Mouse (Mus musculus): ENCODE data around the gene Asxl2. TPM values are rescaled to one million over a fixed set of nuclear protein-coding genes. Genes with fewer than 3 reads are reported as not detected.

Gene Asxl2
- polyA plus RNA-seq, 1 experiment = 4.3 TPM

DNA sequence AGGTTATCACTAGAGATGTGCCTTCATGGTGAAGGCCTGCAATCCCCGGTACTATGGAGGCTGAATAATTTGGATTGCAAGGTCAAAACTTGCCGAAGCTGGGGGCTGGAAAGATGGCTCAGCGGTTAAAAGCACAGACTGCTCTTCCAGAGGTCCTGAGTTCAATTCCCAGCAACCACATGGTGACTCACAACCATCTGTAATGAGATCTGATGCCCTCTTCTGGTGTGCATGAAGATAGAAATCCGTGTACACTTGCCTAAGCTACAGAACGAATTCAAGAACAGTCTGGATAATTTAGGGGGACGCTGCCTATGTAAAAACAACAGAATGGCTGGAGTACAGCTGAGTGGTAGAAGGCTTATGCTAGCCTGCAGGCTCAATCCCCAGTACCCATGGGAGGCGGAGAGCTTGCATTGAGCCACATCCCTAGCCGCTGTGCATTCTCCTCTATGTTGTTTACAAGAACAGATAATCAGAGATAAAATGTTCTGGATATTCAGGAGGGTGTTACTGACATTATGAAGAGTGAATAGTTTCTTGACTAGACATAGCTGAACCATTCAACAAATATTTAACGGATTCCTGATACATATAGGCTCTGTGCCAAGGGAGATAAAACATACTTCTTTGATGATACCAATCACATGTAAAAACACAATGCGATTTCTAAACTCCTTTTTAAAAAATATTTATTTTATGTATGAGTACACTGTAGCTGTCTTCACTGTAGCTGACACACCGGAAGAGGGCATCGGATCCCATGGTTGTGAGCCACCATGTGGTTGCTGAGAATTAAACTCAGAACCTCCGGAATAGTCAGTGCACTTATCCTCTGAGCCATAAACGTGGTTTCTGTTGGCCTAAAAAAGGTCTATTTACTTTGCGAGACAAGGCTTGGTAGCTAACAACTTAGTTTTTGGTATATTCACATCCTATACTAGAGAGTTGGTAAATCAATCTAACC is 999 bp upstream of the Asxl2 start:
- no peaks in the 10 kb centered on the region for H3K9me3 ChIP-seq
- peaks cover 72% of the 10 kb centered on the region for H3K4me1 ChIP-seq
- H3K36me3 ChIP-seq (replicated peaks; ENCODE audit: low read length) = peaks cover 22% of the 10 kb centered on the region
- peak overlapping the region; percentile 99 for H3K4me3 ChIP-seq (replicated peaks)
- TF ChIP-seq GATA1 (IDR thresholded peaks at IDR 0.05; ENCODE audit: borderline replicate concordance, low read length) (no peak), FLI1 (IDR thresholded peaks at IDR 0.05; ENCODE audit: low read length) (no peak)
- no peaks in the 10 kb centered on the region for H3K27me3 ChIP-seq (replicated peaks)

DNA sequence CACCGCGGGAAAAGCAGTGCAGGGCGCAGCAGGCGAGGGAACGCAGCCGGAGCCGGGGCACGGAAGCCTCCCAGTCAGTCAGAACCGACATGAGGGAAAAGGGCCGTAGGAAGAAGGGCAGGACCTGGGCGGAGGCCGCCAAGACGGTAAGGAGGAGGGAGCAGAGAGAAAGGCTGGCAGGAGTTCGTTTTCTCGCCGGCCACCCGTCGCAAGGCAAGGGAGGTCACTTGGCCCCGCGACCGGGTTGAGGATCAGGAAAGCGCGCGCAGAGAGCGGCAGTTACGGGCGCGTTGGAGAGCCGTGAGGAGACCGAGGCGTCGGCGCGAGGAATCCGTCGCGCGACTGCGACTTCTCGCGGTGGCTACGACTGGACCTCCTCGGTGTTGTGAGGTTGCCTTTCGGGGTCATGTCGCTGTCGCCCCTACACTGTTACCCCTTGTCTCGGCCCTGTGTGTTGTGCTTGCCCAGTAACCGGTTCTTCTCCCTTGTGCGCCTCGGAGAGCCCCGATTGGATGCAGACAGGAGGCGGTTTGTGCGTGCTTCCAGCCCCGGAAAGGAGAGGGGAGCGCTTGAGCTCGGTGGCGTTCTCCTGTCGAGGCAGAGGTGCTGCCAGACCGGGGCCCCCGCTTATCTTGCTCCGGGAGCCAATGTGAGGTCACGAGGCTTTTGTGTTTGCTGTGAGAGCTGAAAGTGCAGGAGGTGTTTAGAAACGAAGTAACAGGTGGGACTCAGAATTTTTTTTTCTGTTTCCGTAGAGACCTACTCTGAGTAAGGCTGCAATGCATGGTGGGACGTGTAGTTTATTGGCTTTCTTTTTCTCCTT is 621 bp downstream of the Asxl2 start:
- TF ChIP-seq GATA1 (IDR thresholded peaks at IDR 0.05; ENCODE audit: borderline replicate concordance, low read length) = no peak
- no peak for TF ChIP-seq FLI1 (IDR thresholded peaks at IDR 0.05; ENCODE audit: low read length)
- Histone ChIP-seq H3K27me3 (replicated peaks) (no peaks in the 10 kb centered on the region), H3K36me3 (replicated peaks; ENCODE audit: low read length) (peaks cover 20% of the 10 kb centered on the region), H3K9me3 (no peaks in the 10 kb centered on the region), H3K4me3 (replicated peaks) (peak overlapping the region; percentile 99), H3K4me1 (peaks cover 70% of the 10 kb centered on the region)

DNA sequence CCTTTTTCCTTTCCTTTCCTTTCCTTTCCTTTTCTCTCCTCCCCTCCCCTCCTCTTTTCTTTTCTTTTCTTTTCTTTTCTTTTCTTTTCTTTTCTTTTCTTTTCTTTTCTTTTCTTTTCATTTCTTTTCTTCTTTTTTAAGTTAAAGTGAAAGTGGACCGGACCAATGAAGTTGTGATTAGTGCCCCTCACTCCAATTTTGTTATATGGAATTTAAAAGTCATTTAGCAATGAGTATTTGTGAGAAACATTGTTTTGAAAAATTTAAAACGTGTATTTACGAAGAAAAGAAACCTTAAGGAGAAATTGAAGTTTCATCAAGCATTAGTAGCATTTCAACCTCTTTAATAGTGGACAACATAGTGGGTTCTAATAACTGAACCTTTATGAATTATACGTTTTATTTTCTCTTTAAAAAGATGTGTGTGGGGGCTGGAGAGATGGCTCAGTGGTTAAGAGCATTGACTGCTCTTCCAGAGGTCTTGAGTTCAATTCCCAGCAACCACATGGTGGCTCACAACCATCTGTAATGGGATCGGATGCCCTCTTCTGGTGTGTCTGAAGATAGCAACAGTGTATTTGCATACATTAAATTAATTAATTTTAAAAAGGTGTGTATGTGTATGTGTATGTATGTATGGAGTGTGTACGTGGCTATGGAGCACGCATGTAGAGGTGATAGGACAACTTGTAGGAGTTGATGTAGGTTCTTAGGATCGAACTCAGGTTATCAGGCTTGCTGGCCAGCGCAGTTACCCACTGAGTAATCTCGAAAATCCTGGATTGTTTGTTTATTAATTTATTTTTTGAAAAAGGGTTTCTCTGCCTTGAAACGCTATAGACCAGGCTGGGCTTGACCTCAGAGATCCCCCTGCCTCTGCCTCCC is 1.5 kb downstream of the Asxl2 start:
- H3K4me1 ChIP-seq = peaks cover 61% of the 10 kb centered on the region
- no peak for TF ChIP-seq GATA1 (IDR thresholded peaks at IDR 0.05; ENCODE audit: borderline replicate concordance, low read length)
- TF ChIP-seq FLI1 (IDR thresholded peaks at IDR 0.05; ENCODE audit: low read length) = no peak
- no peaks in the 10 kb centered on the region for H3K27me3 ChIP-seq (replicated peaks)
- H3K9me3 ChIP-seq = no peaks in the 10 kb centered on the region
- peaks cover 13% of the 10 kb centered on the region for H3K36me3 ChIP-seq (replicated peaks; ENCODE audit: low read length)
- H3K4me3 ChIP-seq (replicated peaks) = peak overlapping the region; percentile 99

DNA sequence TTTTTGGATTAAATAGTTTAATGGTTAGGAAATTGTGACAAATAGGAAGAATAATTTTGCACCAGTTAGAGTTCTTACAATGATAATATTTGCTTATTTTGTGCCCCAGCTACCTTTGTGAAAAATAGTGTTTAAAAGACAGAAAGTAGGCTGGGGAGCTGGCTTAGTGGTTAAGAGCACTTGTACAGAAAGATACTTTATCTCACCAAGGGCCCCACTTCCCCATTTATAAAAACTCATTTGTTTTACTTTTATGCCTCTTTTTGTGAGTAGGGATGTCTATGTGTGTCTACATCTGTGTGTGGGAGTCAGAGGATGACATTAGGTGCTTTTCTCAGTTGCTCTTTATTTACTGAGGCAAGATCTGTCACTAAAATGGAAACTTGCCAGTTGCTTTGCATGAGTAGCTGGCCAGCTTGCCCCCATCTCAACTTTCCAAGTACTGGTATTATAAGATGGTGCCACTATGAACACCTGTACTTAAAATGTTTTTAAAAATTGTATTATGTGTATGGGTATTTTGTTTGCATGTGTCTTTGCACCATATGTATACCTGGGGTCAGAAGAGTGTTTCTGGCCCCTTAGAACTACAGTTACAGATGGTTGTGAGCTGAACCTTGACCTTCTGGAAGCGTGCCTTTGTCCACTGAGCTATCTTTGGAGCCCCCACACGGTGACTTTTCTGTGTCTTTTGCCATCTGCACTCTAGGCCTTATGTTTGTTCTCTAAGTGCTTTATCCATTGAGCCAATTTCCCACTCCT is 3.2 kb downstream of the Asxl2 start:
- peaks cover 27% of the 10 kb centered on the region for H3K36me3 ChIP-seq (replicated peaks; ENCODE audit: low read length)
- H3K9me3 ChIP-seq = no peaks in the 10 kb centered on the region
- TF ChIP-seq GATA1 (IDR thresholded peaks at IDR 0.05; ENCODE audit: borderline replicate concordance, low read length) = no peak
- no peak for TF ChIP-seq FLI1 (IDR thresholded peaks at IDR 0.05; ENCODE audit: low read length)
- H3K4me3 ChIP-seq (replicated peaks) = peak overlapping the region; percentile 80
- H3K4me1 ChIP-seq = peaks cover 58% of the 10 kb centered on the region
- no peaks in the 10 kb centered on the region for H3K27me3 ChIP-seq (replicated peaks)

DNA sequence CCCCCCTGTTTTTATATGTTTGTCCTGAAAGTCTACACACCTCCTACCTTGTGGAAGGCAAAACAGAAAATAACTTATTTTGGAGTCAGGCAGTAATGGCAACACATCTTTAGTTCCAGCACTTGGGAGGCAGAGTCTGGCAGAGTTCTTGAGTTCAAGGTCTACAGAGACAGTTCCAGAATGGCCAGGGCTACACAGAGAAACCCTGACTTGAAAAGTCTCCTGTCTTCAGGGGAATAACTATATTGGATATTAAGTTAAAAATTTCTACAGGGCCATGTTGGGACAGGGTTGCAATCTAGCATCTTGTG is 3.7 kb downstream of the Asxl2 start:
- no peaks in the 10 kb centered on the region for H3K9me3 ChIP-seq
- no peak for TF ChIP-seq FLI1 (IDR thresholded peaks at IDR 0.05; ENCODE audit: low read length)
- TF ChIP-seq GATA1 (IDR thresholded peaks at IDR 0.05; ENCODE audit: borderline replicate concordance, low read length) = no peak
- no peak overlapping the region for H3K4me3 ChIP-seq (replicated peaks)
- peaks cover 27% of the 10 kb centered on the region for H3K36me3 ChIP-seq (replicated peaks; ENCODE audit: low read length)
- H3K27me3 ChIP-seq (replicated peaks) = no peaks in the 10 kb centered on the region
- peaks cover 53% of the 10 kb centered on the region for H3K4me1 ChIP-seq

DNA sequence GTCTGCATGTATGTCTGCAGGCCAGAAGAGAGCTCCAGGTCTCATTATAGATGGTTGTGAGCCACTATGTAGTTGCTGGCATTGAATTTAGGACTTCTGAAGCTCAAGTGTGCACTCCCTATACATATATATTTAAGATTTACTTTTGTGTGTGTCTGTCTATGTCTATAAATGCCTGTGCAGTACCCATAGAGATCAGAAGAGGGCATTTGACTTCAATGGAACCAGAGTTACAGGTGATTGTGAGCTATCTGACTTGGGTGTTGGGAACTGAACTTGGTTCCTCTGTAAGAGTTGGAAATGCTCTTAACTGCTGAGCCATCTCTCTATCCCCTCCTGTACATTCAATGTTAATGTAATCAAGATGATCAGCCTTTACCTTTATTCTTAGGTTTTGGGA is 4.3 kb downstream of the Asxl2 start:
- Histone ChIP-seq H3K27me3 (replicated peaks) (no peaks in the 10 kb centered on the region), H3K9me3 (no peaks in the 10 kb centered on the region), H3K4me1 (peaks cover 49% of the 10 kb centered on the region), H3K36me3 (replicated peaks; ENCODE audit: low read length) (peaks cover 27% of the 10 kb centered on the region), H3K4me3 (replicated peaks) (no peak overlapping the region)
- no peak for TF ChIP-seq GATA1 (IDR thresholded peaks at IDR 0.05; ENCODE audit: borderline replicate concordance, low read length)
- TF ChIP-seq FLI1 (IDR thresholded peaks at IDR 0.05; ENCODE audit: low read length) = no peak

DNA sequence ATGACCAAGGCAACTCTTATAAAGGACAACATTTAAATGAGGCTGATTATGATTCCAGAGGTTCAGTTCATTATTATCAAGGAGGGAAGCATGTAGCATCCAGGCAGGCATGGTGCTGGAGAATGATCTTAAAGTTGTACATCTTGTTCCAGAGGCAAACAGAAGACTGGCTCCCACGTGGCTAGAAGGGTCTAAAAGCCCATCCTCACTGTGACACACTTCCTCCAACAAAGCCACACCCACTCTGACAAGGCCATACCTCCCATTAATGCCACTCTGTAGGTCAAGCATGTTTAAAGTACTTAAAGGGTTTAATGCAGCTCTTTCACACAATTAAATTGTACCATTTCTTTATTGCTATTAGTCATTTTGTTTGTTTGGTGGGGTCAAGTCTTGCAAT is 7.1 kb downstream of the Asxl2 start:
- Histone ChIP-seq H3K27me3 (replicated peaks) (no peaks in the 10 kb centered on the region), H3K36me3 (replicated peaks; ENCODE audit: low read length) (peaks cover 38% of the 10 kb centered on the region), H3K4me1 (peaks cover 60% of the 10 kb centered on the region), H3K9me3 (no peaks in the 10 kb centered on the region), H3K4me3 (replicated peaks) (no peak overlapping the region)
- no peak for TF ChIP-seq FLI1 (IDR thresholded peaks at IDR 0.05; ENCODE audit: low read length)
- no peak for TF ChIP-seq GATA1 (IDR thresholded peaks at IDR 0.05; ENCODE audit: borderline replicate concordance, low read length)

DNA sequence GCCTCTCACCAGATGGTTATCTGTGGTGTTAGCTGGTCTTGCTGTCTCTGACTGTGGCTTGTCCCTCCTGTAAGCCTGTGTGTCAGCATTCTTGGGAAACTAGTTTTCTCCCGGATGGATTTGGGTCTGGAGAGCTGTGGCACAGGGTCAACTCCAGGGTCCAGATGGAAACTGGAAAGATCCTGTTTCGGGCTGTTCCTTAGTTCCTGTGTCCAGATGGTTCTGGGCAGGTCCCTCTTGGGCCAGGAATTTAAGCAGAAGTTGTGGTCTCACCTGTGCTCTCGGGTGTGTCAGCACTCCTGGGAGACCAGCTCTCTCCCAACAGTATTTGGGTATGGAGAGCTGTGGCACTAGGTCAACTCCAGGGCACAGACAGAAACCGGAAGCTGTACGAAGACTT is 9.8 kb downstream of the Asxl2 start:
- Histone ChIP-seq H3K4me3 (replicated peaks) (no peak overlapping the region), H3K4me1 (peaks cover 53% of the 10 kb centered on the region), H3K27me3 (replicated peaks) (no peaks in the 10 kb centered on the region), H3K9me3 (no peaks in the 10 kb centered on the region), H3K36me3 (replicated peaks; ENCODE audit: low read length) (peaks cover 34% of the 10 kb centered on the region)
- TF ChIP-seq FLI1 (IDR thresholded peaks at IDR 0.05; ENCODE audit: low read length) (no peak), GATA1 (IDR thresholded peaks at IDR 0.05; ENCODE audit: borderline replicate concordance, low read length) (no peak)

DNA sequence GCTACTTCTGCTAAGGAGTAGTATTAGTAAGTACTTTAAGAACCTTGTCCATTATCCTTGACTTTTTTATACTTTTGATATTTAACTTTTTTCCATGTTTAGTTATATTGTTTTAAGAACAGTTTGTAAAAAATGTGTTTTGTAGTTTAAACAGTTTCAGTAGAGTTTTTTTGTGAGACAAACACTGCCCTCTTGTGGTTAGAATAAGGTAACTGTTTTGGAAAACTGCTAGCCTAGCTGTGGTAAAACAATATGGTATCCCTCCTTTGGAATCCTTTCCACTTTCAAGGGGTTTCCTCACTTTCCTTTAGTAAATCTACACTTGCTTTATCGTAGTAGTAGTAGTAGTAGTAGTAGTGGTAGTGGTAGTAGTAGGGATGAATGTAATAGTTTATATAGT is 11.2 kb downstream of the Asxl2 start:
- Histone ChIP-seq H3K4me3 (replicated peaks) (no peak overlapping the region), H3K9me3 (no peaks in the 10 kb centered on the region), H3K27me3 (replicated peaks) (no peaks in the 10 kb centered on the region), H3K4me1 (peaks cover 54% of the 10 kb centered on the region), H3K36me3 (replicated peaks; ENCODE audit: low read length) (peaks cover 31% of the 10 kb centered on the region)
- no peak for TF ChIP-seq GATA1 (IDR thresholded peaks at IDR 0.05; ENCODE audit: borderline replicate concordance, low read length)
- TF ChIP-seq FLI1 (IDR thresholded peaks at IDR 0.05; ENCODE audit: low read length) = no peak
